In the genomic region with DNA sequence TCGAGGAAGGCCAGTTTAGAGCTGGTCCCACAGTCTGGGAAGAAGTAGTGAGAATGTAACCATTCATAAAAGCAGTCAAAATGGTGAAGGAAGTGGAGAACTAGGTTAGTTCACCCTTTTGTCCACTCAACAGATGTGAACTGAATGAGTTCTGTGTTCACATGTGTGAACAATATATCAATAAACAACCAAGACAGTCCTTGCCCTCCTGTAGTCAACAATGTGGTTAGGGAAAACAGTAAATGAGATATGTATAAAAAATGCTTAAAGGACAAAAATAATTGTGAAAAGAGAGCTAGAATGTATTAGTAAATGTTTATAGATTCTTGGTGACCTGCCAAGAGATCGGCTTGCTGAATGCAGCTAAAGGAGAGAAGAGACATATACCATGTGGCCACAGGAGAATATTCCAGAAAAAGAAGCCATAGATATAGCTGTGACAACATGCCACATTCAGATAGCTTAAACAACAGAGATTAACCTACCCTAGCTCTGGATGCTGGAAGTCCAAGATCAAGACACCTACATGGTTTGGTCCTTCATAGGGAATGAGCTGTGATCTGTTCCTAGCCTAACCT, we compare ENCODE assay signal across 17 mouse cellular contexts.
"Had no signal": no experiment of that assay in that cellular context is flagged by ENCODE, and none has a peak within 500 bp of the region (broad histone marks: within the 10 kb centered on the region; RNA-seq: fewer than 3 reads in every experiment).

No protein-coding gene starts in this region.

- H3K9me3 ChIP-seq: liver, embryonic 15.5 days; midbrain, embryonic 13.5 days; midbrain, embryonic 15.5 days; neural tube, embryonic 12.5 days; stomach, embryonic 15.5 days had no signal

- H3K36me3 ChIP-seq: liver, embryonic 13.5 days; liver, embryonic 15.5 days; midbrain, embryonic 13.5 days; midbrain, embryonic 15.5 days; neural tube, embryonic 12.5 days; stomach, embryonic 15.5 days had no signal

- H3K27me3 ChIP-seq: liver, embryonic 13.5 days; liver, embryonic 15.5 days; megakaryocyte, embryonic 14.5 days; midbrain, embryonic 13.5 days; midbrain, embryonic 15.5 days; neural tube, embryonic 12.5 days; stomach, embryonic 15.5 days had no signal

- H3K4me3 ChIP-seq: liver, embryonic 13.5 days; liver, embryonic 15.5 days; megakaryocyte, embryonic 14.5 days; midbrain, embryonic 13.5 days; midbrain, embryonic 15.5 days; neural tube, embryonic 12.5 days; stomach, embryonic 15.5 days had no signal

- H3K9ac ChIP-seq: liver, embryonic 13.5 days; liver, embryonic 15.5 days; liver, postnatal 0 days; midbrain, embryonic 13.5 days; midbrain, embryonic 15.5 days; neural tube, embryonic 12.5 days; stomach, embryonic 15.5 days had no signal

- H3K27ac ChIP-seq: liver, embryonic 13.5 days; liver, embryonic 15.5 days; macrophage; midbrain, embryonic 13.5 days; midbrain, embryonic 15.5 days; neural tube, embryonic 12.5 days; stomach, embryonic 15.5 days had no signal

- ATAC-seq: liver, postnatal 0 days; midbrain, embryonic 13.5 days; midbrain, embryonic 15.5 days had no signal

- H3K4me2 ChIP-seq: liver, embryonic 11.5 days; liver, embryonic 13.5 days; liver, embryonic 15.5 days; midbrain, embryonic 11.5 days; midbrain, embryonic 13.5 days; midbrain, embryonic 15.5 days; neural tube, embryonic 12.5 days; stomach, embryonic 15.5 days had no signal

- DNase-seq: liver; liver, embryonic 13.5 days; liver, postnatal 0 days; lung, postnatal 10 days; right cerebral cortex, postnatal 14 days; thymus, adult 2 months; thymus, postnatal 25 days; thymus, postnatal 4 days had no signal

- H3K4me1 ChIP-seq: liver, embryonic 13.5 days; liver, embryonic 15.5 days; megakaryocyte, embryonic 14.5 days; midbrain, embryonic 15.5 days; neural tube, embryonic 12.5 days had no signal
